Mouse (Mus musculus) urinary bladder, adult 2 months (tissue): ENCODE measurements around the gene Gm20388. TPM values are rescaled to one million over a fixed set of nuclear protein-coding genes. Genes with fewer than 3 reads are reported as not detected.

Experiments
- DNase-seq: peaks from one replicate; pipeline ENCODE4 v3.0.0; 2022; ENCODE audit warnings: low spot score
- polyA plus RNA-seq: library from polyadenylated mRNA; depleted of rRNA; stranded (reverse); fragments of >200 nt; gene quantifications from 2 replicates; pipeline ENCODE4 v1.2.3, GENCODE M21; 2012

The Gm20388 gene
- polyA plus RNA-seq, 1 experiment, result 50.2 TPM

DNA sequence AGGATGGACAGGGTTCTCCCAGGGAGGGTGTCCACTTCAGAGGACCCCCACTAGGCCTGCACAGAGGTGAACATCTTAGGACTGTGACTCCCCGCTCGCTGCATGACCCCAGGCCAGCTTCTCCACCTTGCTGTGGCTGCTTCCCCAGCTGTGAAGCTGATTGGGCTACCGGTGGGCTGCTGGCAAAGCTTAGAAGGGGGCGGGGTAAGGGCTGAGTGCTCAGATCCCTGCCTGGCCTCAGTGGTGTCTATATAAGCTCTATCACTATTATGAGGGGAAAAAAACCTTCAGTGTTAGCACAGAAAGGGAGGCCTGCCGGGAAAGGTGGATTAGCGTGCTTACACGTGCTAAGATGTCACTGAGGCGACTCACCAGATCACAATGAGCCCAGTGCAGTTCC is 501.2 kb downstream of the Gm20388 start:
- DNase-seq, result no peak

DNA sequence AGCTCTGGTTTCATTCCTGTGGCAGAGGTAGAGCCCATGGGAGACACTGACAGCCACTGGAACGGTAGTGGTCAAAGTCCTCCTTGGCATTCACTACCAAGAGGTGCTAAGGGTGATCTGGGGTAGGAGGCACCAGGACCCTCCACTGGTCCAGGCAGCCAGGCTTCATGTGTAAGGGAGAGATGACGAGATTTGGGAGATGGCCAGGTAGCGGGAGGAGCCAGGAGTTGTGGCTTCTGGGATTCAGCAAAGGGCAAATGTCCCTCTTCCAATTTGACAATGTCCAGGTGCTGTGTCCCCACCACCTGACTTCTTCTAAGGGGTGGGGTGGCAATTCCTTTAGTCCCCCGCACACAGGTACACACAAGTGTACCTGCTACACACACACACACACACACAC is 501.7 kb downstream of the Gm20388 start:
- no peak for DNase-seq

DNA sequence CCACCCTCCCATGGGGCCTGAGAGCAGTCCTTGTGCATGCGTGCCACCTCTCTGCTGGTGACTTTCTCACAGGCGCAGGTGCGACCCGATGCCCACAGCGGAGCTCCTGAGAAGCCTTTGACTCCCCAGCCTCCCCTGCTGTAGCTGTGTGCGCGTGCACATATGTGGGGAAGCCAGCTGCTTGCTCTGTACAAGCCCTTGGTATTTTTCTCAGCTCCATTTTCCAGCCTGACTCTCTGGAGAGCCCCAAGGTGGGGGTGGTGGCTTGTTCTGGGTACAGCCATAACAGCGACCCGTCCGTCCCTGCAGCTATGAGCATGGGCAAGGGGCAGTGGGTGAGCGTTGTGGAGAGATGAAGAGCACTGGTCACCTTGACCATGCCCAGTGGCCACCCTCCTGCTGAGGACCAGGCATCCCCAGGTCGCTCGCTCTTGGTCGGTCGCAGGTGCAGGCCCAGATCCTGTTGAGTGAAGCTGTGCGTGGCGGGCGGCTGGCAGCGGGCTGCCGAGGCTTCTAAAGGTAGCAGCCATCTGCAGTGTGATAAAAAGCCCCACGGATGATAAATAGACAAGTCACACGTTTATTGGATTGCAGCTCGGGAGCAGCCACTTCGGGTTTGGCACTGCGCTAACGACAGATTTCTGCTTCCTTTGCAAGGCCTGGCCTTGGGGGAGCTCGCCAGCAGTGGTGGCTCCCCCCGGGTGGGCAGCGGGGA is 502.4 kb downstream of the Gm20388 start:
- no peak for DNase-seq

DNA sequence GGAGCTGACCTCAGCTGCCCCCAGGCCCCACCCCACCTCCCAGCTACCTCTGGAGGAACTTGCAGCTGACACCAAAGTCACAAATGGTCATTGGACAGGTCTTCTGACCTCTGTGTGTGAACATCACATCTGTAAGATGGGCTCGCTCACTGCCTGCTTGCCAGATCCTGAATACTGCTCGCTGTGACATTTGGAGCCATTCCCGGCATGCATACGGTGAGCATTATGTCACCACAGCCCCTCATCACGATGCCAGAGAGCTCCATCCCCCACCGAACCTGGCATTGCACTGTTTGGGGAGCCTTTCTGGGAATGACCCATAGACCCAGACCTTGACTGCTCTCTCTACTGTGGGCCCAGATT is 503.0 kb downstream of the Gm20388 start:
- DNase-seq, result no peak

GRCm38 (mm10) chr8:120414216-120414615 is 503.6 kb downstream of the Gm20388 start:
- DNase-seq, result no peak

GRCm38 (mm10) chr8:120415474-120415873 is 504.8 kb downstream of the Gm20388 start:
- no peak for DNase-seq

GRCm38 (mm10) chr8:120416173-120416521 is 505.5 kb downstream of the Gm20388 start:
- no peak for DNase-seq

GRCm38 (mm10) chr8:120416522-120417394 is 506.1 kb downstream of the Gm20388 start:
- DNase-seq, result peak; percentile 73

- DNase-seq, result no peak
Measured at GRCm38 (mm10) chr8:120418188-120418587, 507.5 kb downstream of the Gm20388 start.

DNA sequence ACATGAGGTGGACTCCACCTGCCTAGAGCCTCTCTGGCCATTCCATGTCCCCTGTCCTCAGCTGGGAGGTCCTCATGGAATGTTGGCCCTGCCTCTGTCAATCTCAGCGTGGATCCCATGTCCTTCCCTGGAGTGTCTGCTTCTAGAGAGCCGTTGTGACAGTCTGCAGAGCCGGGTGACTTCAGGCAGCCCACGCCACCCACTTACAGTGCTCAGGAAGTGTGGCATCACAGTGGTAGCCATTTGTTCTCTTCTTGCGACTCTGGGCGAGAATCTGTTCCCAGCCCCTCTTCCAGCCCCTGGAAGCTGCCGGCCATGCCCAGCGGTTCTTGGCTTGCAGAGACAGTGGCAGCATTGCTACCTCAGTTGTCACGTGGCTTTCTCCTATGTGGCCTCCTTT is 509.0 kb downstream of the Gm20388 start:
- no peak for DNase-seq

DNA sequence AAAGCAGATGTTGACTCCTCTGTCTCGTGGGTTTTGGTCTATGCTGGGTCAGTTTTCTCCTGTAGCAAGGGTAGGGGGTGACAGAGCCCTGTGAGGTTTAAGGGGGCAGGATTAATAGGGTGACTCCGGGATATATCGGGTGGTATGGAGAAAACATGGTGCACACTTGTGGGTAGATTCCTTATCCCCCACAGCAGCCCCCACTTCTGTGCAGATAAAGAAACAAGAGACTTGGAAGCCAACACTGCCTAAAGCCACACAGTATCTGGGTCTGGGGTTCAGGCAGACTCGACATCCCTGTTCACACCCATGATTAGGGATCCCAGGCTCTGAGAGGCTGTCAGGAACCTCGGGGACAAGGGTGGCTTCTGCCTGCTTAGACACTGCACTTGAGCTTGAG is 509.6 kb downstream of the Gm20388 start:
- DNase-seq, result no peak

DNA sequence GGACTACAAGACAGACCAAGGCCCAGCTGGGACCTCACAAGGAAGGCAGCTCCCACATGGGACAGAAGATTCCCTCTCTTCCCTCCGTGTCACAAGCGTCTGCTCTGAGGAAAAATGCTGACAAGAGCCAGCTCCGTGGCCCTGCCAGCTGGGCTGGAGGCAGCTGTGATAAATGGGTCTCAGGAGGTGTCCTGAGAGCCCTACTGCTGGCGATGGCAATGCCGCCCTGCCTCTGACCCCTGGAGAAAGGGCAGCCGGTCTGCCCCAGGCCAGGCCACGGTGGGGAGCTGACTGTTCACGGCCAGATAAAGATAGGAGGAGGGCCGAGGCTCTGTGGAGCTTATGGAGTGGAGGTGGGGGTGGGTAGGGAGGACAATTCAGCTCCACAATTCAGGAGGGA is 511.0 kb downstream of the Gm20388 start:
- no peak for DNase-seq

GRCm38 (mm10) chr8:120422236-120422635 is 511.6 kb downstream of the Gm20388 start:
- no peak for DNase-seq

DNA sequence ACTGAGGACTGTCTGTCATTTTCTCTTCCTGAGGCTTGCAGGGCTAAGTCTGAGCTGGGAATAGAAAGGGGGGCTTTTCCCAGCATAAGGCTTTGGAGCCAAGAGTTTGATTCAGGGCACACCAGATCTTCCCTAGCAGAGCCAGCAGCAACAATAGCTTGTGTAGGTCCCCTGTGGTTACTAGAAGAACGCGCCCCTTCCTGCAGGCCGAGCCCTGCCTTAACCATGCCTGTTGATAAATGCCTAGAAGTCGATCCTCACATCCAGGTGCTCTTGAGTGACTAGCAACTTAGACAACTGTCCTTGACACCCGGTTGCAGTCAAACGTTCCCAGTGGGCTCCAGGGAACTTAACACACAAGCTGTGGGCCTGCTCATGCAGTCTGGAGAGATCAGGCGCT is 512.9 kb downstream of the Gm20388 start:
- no peak for DNase-seq

GRCm38 (mm10) chr8:120424829-120425198 is 514.2 kb downstream of the Gm20388 start:
- DNase-seq, result no peak

DNA sequence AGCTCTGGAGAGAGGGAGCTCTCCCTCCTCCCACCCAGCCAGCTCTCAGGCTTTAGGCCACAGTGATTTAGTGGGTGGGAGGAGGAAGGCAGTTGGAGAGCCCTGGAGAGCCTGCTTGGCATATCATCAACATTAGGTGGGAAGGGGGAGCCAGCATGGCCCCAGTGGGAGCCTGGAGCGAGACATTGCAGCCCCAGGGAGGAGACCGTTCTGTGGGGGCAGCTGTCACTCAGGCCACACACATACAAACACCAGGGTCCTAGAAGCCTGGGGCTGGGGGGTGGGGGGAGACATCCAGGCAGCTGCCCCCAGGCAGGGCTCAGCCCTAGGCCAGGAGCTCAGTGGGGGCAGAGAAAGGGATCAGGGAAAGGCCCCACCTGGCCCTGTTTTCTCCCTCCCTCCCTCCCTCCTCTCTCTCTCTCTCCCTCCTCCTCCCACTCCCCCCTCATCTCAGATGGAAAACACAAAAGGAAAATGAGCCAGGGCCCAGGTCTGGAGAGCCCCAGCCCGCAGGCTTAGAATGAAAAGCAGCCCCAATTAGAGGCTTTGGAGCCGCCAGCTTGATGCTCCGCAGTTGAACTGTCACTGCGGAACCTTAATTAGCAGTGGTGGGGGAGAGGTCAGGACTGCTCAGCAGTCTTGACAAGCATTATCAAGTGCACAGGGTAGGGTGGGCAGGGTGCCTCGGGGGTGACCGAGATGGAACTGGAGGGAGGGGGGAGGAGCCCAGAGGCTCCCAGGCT is 514.7 kb downstream of the Gm20388 start:
- DNase-seq, result no peak

GRCm38 (mm10) chr8:120426105-120426504 is 515.5 kb downstream of the Gm20388 start:
- DNase-seq, result no peak

- no peak for DNase-seq
Measured at GRCm38 (mm10) chr8:120426622-120427385, 516.2 kb downstream of the Gm20388 start.

GRCm38 (mm10) chr8:120428492-120428891 is 517.9 kb downstream of the Gm20388 start:
- no peak for DNase-seq

DNA sequence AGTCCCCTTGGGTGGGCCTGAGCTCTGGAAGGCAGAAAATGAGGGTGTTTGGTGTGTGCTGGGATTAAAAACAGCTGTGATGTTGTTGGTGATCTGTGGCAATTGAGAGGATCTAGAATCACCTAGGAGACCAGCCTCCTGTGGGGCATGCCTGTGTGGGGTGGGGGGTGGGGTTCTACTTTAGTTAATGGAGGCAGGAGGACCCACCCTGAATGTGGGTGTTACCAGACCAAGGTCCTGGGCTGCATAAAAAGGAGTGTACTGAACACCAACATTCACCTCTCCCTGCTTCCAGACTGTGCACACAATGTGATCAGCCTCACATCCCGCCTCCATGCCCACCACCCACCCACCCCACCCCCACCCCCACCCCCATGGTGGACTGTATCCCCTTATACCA is 518.5 kb downstream of the Gm20388 start:
- DNase-seq, result no peak

- no peak for DNase-seq
Measured at GRCm38 (mm10) chr8:120431042-120431441, 520.4 kb downstream of the Gm20388 start.

GRCm38 (mm10) chr8:120432438-120432837 is 521.8 kb downstream of the Gm20388 start:
- no peak for DNase-seq
